Mouse (Mus musculus) gastrocnemius, postnatal 25 days (tissue): Measurements from ENCODE around the gene Actr3b. TPM values are rescaled to one million over a fixed set of nuclear protein-coding genes. Genes with fewer than 3 reads are reported as not detected.
A peak's percentile ranks its signal among the peaks of the same experiment; 100 is the strongest.
"Not testable (repeated sequence)": the region's sequence is repeated elsewhere in the genome, so short reads cannot be mapped to it uniquely, and the experiment has no call there.

Source experiments
- DNase-seq: peaks from one replicate; pipeline ENCODE4 v3.0.0; 2022
- long read RNA-seq, 2 experiments: library from polyadenylated mRNA; stranded (forward); transcript quantifications; one replicate each; pipeline ENCODE4 v2.0.0; 2021
- total RNA-seq, 2 experiments: library from RNA; stranded (reverse); gene quantifications; 1 replicate in 1 of 2; 2 replicates in 1 of 2; pipeline ENCODE4 v1.2.3; 2021

The Actr3b gene
- 1 to 10 TPM in 1 of 2 experiments, under 1 TPM in 1; 0.67 to 1.8 TPM for total RNA-seq
- long read RNA-seq, experiment 1, partial matches to known transcripts = 0 of 3 reads
- long read RNA-seq, experiment 1, other reads (novel, unspliced or antisense) = 1 of 3 reads
- long read RNA-seq, experiment 2, partial matches to known transcripts = 0 of 5 reads
- long read RNA-seq, experiment 2, other reads (novel, unspliced or antisense) = 2 of 5 reads

- peak; percentile 79 for DNase-seq
Observed at GRCm38 (mm10) chr5:25759460-25760409, at the start of gene Actr3b. Gene Actr3b, plus strand, starts transcription at chr5:25759997.

GRCm38 (mm10) chr5:25713001-25713706, 46.6 kb upstream of the Actr3b start:
- not testable (repeated sequence) for DNase-seq

GRCm38 (mm10) chr5:25719390-25719789, 40.4 kb upstream of the Actr3b start:
- no peak for DNase-seq

- no peak for DNase-seq
Observed at GRCm38 (mm10) chr5:25723016-25723415, 36.8 kb upstream of the Actr3b start.

- DNase-seq = no peak
Observed at GRCm38 (mm10) chr5:25724134-25724675, 35.6 kb upstream of the Actr3b start.

DNA sequence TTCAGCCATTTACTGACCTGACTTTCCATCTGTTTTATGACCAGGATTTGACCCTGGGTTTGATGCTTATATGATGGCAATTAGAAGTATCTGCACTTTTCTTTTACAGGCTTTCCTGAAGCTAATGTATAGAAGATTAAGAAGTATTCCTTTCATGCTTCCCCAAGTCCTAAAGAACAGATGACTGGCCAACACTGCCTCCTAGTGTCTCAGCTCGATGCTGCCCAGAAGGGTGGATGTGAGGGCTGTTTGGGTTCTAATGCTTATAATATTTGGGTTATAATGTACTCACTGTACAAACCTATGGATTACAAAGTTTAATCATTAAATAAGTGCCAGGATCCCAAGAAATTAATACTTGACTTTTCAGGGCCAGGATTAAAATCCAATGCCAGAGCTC, 25.5 kb upstream of the Actr3b start:
- DNase-seq = no peak

- no peak for DNase-seq
Observed at GRCm38 (mm10) chr5:25735861-25736260, 23.9 kb upstream of the Actr3b start.

GRCm38 (mm10) chr5:25738448-25738847, 21.3 kb upstream of the Actr3b start:
- no peak for DNase-seq

GRCm38 (mm10) chr5:25738902-25739301, 20.9 kb upstream of the Actr3b start:
- DNase-seq = not testable (repeated sequence)

GRCm38 (mm10) chr5:25747904-25748303, 11.9 kb upstream of the Actr3b start:
- DNase-seq = no peak

DNA sequence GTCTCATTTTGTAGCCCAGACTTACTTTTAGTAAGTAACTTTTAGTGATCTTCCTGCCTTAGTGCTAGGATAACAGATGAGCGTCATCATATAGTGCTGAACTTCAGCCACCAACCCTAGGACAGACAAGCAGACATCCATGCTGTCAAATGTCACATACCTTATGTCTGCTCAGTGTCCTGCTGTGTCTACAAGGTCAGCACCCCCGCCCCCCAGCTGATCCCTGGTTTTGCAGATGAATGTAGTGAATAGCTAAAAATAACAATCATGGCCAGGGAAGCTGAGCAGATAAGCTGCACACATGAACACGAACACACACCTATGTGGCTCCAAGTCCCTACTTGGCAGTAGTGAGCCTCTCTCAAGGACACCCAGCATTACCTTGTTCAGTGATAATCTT, 11.2 kb upstream of the Actr3b start:
- no peak for DNase-seq

DNA sequence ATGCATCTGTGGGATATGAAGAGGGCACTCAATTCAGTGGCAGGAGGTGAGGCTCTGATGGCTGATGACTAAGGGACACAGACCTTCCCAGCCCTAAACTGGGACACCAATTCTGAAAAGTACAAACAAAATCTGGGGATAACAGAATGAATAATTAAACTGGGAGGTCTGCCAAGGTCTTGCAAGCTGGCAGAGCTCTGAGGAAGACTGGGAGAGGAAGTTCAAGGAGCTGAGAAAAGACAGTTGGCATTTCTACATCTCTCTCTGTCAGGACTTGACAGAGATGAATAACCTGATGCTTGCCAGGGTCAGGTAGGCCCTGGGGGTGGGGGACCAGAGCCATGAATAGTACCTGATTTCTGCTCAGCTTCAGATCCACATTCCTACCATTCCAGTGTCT, 8.2 kb upstream of the Actr3b start:
- DNase-seq = no peak

DNA sequence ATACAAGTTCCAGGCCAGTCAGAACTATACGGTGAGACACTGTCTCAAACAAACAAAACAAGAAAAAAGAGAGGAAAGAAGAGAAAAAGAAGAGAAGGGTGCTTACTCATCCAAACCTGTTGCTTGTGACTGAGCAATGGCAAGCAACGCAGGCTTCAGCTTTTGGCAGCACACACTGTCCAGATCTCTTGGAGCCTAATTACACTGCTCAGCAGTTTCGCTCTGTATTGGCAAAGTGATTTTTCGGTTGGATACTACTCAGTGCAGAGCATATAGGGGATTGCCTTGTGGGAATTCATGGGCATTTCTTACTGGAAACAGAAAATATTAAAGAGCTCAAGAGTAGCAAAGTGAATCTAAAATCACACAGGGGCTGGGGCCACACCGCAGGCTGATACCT, 6.9 kb upstream of the Actr3b start:
- DNase-seq = peak; percentile 63

GRCm38 (mm10) chr5:25753556-25754235, 6.1 kb upstream of the Actr3b start:
- no peak for DNase-seq

GRCm38 (mm10) chr5:25754236-25754766, 5.5 kb upstream of the Actr3b start:
- peak; percentile 26 for DNase-seq

DNA sequence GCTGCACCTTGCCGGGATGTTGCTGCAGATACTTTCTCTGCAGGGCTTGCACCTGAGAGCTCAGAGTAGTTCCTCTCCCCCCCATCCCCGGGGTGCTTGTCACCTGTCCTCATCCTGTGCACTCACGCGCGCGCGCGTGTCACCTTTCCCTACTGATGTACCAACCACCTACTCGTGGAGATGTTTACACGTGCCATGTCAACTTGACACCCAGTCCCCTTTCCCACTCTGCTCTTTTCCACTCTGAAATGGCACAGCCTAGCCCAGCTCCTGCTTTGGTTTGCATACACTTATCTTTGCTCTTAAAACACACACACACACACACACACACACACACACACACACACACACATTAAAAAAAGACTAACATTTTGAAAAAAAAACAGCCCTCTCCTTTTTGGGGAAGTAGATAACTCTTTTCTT, 624 bp downstream of the Actr3b start:
- DNase-seq = no peak

- DNase-seq = no peak
Observed at GRCm38 (mm10) chr5:25760871-25761270, 1.1 kb downstream of the Actr3b start.

DNA sequence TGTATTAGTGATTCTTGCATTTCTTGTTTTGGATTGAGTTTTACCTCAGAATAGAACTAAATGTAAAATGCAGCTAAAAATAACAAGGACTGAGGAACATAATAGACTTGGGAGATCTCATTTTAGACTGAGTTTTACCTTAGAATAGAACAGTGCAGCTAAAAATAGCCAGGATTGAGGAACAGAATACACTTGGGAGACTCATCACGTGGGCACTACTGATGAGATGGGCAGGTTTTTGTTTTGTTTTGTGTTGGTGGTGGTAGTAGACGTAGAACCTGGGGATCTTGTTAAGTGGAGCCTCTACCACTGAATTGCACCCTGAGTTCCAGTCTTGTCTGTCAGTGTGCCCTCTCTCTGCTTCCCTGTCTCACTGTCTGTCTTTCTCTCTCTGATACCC, 2.1 kb downstream of the Actr3b start:
- DNase-seq = no peak

DNA sequence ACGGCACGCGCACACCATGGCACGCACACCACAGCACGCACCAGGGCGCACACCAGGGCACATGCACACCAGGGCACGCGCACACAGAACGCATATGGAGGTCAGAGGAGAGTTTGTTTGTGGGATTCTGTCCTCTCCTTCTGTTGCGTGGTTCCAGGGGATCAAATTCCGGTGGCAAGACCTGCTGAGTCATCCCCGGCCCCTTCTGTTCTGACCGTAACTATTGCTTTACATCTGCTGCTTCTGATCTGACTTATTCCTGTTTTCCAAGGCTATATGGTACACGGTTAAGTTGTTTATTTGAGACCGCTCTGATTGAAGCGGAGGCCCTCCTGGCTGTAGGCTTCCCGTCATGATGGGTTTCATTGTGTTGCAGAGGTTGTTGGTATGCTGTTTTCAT, 9.2 kb downstream of the Actr3b start:
- DNase-seq = no peak

DNA sequence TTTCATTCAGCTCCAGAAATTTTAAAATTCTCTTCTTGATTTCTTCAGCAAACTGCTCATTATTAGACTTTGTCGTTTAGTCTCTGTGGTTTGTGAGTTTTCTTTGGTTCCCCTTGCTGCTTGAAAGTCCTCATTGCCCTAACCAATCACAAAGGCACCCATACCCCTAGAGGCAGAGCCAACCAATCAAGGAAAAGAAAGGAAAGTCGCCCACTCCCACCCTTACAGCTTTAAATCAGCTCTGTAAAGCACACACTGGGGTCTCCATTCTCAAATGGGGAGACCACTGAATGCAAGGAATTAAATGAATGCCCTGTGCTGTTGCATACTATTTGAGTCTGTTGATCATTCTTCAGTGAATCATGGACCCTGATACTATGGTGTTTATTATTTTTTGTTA, 9.6 kb downstream of the Actr3b start:
- no peak for DNase-seq

- DNase-seq = no peak
Observed at GRCm38 (mm10) chr5:25772456-25772855, 12.7 kb downstream of the Actr3b start.
